Mouse (Mus musculus): ENCODE measurements at regions not wholly inside any gene's neighbourhood (a gene's known extent, or its start where the extent isn't known, plus 50 kb on each side); places are given as distances from the start of the nearest gene placed in this dataset.

- no peaks in the 10 kb centered on the region for H3K9me3 ChIP-seq (replicated peaks; ENCODE audit: control insufficient read depth, low read length)
- no peak for DNase-seq (ENCODE audit: low spot score)
- no peak overlapping the region for H3K27ac ChIP-seq (replicated peaks; ENCODE audit: low read depth, low read length)
- H3K36me3 ChIP-seq (replicated peaks; ENCODE audit: control insufficient read depth, insufficient read depth, low read depth, low read length) = no peaks in the 10 kb centered on the region
- H3K9ac ChIP-seq (replicated peaks; ENCODE audit: low read length) = no peak overlapping the region
- H3K4me3 ChIP-seq (ENCODE audit: low read depth, low read length) = no peak overlapping the region
- H3K4me1 ChIP-seq (ENCODE audit: control insufficient read depth, insufficient read depth, low read length) = no peaks in the 10 kb centered on the region
- no peak for ATAC-seq (replicated peaks; ENCODE audit: insufficient number of reproducible peaks, low FRiP score, low TSS enrichment, low read depth)
- WGBS = 84% methylated on average over 11 of the region's 11 CpGs
- H3K4me2 ChIP-seq (ENCODE audit: low read depth, low read length) = no peak overlapping the region
- no peaks in the 10 kb centered on the region for H3K27me3 ChIP-seq (ENCODE audit: control insufficient read depth, insufficient read depth, low read length)
These were observed 56.9 kb upstream of the Nphp3 start for GRCm38 (mm10) chr9:103945406-103945805.

GRCm38 (mm10) chr9:103951799-103952198 lies 50.5 kb upstream of the Nphp3 start:
- Histone ChIP-seq H3K9me3 (replicated peaks; ENCODE audit: control insufficient read depth, low read length) (no peaks in the 10 kb centered on the region), H3K27me3 (ENCODE audit: control insufficient read depth, insufficient read depth, low read length) (no peaks in the 10 kb centered on the region), H3K36me3 (replicated peaks; ENCODE audit: control insufficient read depth, insufficient read depth, low read depth, low read length) (no peaks in the 10 kb centered on the region), H3K4me3 (ENCODE audit: low read depth, low read length) (no peak overlapping the region), H3K27ac (replicated peaks; ENCODE audit: low read depth, low read length) (no peak overlapping the region), H3K9ac (replicated peaks; ENCODE audit: low read length) (no peak overlapping the region), H3K4me1 (ENCODE audit: control insufficient read depth, insufficient read depth, low read length) (no peaks in the 10 kb centered on the region), H3K4me2 (ENCODE audit: low read depth, low read length) (no peak overlapping the region)
- no peak for DNase-seq (ENCODE audit: low spot score)
- WGBS = 91% methylated on average over 8 of the region's 8 CpGs
- no peak for ATAC-seq (replicated peaks; ENCODE audit: insufficient number of reproducible peaks, low FRiP score, low TSS enrichment, low read depth)

Data from embryonic facial prominence, embryonic 11.5 days (tissue).